Mouse (Mus musculus) myocyte (in vitro differentiated cells): Measurements from ENCODE around the gene Emilin1. TPM values are rescaled to one million over a fixed set of nuclear protein-coding genes. Genes with fewer than 3 reads are reported as not detected.

Source experiments
- H3K27me3 ChIP-seq: one replicate; pipeline ENCODE4 v1.6.1; 2011; ENCODE audit not compliant: control insufficient read depth, insufficient read depth, insufficient read length
- H3K36me3 ChIP-seq: one replicate; pipeline ENCODE4 v1.6.1; 2011; ENCODE audit not compliant: control insufficient read depth, insufficient read depth
- H3K4me2 ChIP-seq: one replicate; pipeline ENCODE4 v1.6.1; 2011; ENCODE audit warnings: low read depth, control low read depth
- H3K4me3 ChIP-seq: one replicate; pipeline ENCODE4 v1.5.1; 2011; ENCODE audit warnings: mild to moderate bottlenecking, control low read depth, moderate library complexity
- H3K79me2 ChIP-seq: one replicate; pipeline ENCODE4 v1.6.1; 2011; ENCODE audit not compliant: control insufficient read depth, insufficient read depth
- H3ac ChIP-seq: one replicate; pipeline ENCODE4 v1.6.1; 2011; ENCODE audit not compliant: control insufficient read depth, insufficient read length
- CEBPB ChIP-seq: IDR thresholded peaks from 2 replicates; pipeline ENCODE4 v1.6.1; 2011; ENCODE audit warnings: mild to moderate bottlenecking, moderate library complexity; ENCODE audit not compliant: poor library complexity, insufficient read depth, severe bottlenecking
- E2F4 ChIP-seq: IDR thresholded peaks from one replicate; pipeline ENCODE4 v1.6.1; 2011; ENCODE audit warnings: mild to moderate bottlenecking, control low read depth, moderate library complexity; ENCODE audit not compliant: insufficient read depth
- MAX ChIP-seq: IDR thresholded peaks from one replicate; pipeline ENCODE4 v1.6.1; 2011; ENCODE audit warnings: low read depth, mild to moderate bottlenecking, control low read depth
- MYOD1 ChIP-seq, 3 experiments: IDR thresholded peaks; one replicate each; pipeline ENCODE4 v1.6.1; 2011; ENCODE audit warnings: control low read depth in 2 of 3, low read depth in 2 of 3, mild to moderate bottlenecking in 2 of 3, moderate library complexity in 1 of 3; ENCODE audit not compliant: insufficient read length in 2 of 3, control insufficient read depth in 1 of 3
- MYOG ChIP-seq, 3 experiments: IDR thresholded peaks; one replicate each; pipeline ENCODE4 v1.6.1; 2011; ENCODE audit warnings: control low read depth in 2 of 3, low read depth in 2 of 3, mild to moderate bottlenecking in 2 of 3; ENCODE audit not compliant: insufficient read length in 2 of 3, control insufficient read depth in 1 of 3, insufficient read depth in 1 of 3
- POLR2A ChIP-seq: IDR thresholded peaks from one replicate; pipeline ENCODE4 v1.6.1; 2011; ENCODE audit warnings: low read depth, mild to moderate bottlenecking, control low read depth, moderate library complexity; ENCODE audit not compliant: insufficient read length
- POLR2AphosphoS2 ChIP-seq: IDR thresholded peaks from one replicate; pipeline ENCODE4 v1.6.1; 2011; ENCODE audit warnings: low read depth, control low read depth; ENCODE audit not compliant: insufficient read length
- REST ChIP-seq: IDR thresholded peaks from one replicate; pipeline ENCODE4 v1.6.1; 2011; ENCODE audit warnings: mild to moderate bottlenecking, control low read depth, moderate library complexity; ENCODE audit not compliant: insufficient read depth, insufficient read length
- SRF ChIP-seq: IDR thresholded peaks from one replicate; pipeline ENCODE4 v1.6.1; 2011; ENCODE audit warnings: low read depth; ENCODE audit not compliant: control insufficient read depth, insufficient read length
- TCF12 ChIP-seq: IDR thresholded peaks from one replicate; pipeline ENCODE4 v1.6.1; 2011; ENCODE audit warnings: mild to moderate bottlenecking, control low read depth; ENCODE audit not compliant: poor library complexity, insufficient read depth, severe bottlenecking
- TCF3 ChIP-seq: IDR thresholded peaks from one replicate; pipeline ENCODE4 v1.6.1; 2011; ENCODE audit warnings: low read depth, control low read depth; ENCODE audit not compliant: insufficient read length
- USF1 ChIP-seq: IDR thresholded peaks from one replicate; pipeline ENCODE4 v1.6.1; 2011; ENCODE audit warnings: low read depth, mild to moderate bottlenecking, control low read depth, moderate library complexity
- polyA plus RNA-seq: library from polyadenylated mRNA; unstranded; fragments of >200 nt; fragmentation: generic; extraction: Trizol; gene quantifications from one replicate; pipeline ENCODE4 v1.2.1, GENCODE M21; 2012; ENCODE audit warnings: missing spikeins

The Emilin1 gene
- polyA plus RNA-seq, 1 experiment = 25.8 TPM

DNA sequence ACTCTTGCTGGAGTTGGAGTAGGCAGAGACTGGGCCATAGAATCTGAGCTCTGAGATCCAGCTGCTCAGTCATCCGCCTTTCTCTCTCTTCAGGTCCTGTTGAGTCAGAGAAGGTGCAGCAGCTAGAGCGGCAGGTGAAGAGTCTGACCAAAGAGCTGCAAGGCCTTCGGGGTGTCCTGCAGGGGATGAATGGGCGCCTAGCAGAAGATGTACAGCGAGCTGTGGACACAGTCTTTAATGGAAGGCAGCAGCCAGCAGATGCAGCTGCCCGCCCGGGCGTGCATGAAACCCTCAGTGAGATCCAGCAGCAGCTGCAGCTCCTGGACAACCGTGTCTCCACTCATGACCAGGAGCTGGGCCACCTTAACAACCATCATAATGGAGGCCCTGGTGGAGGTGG is 3.6 kb downstream of the Emilin1 start:
- no peak overlapping the region for H3ac ChIP-seq
- no peaks in the 10 kb centered on the region for H3K36me3 ChIP-seq
- H3K4me2 ChIP-seq = no peak overlapping the region
- no peaks in the 10 kb centered on the region for H3K27me3 ChIP-seq
- H3K4me3 ChIP-seq = no peak overlapping the region
- TF ChIP-seq MYOD1 (IDR thresholded peaks at IDR 0.05; ENCODE audit: control insufficient read depth in 1 of 3, insufficient read length in 2 of 3, low read depth in 2 of 3) = peak in 1 of 3 experiments; percentile 2
- no peak for TF ChIP-seq TCF3
- TF ChIP-seq USF1 = no peak
- no peak for TF ChIP-seq POLR2AphosphoS2
- TF ChIP-seq CEBPB = no peak
- TF ChIP-seq TCF12 = no peak
- no peak for TF ChIP-seq MAX
- H3K79me2 ChIP-seq = no peaks in the 10 kb centered on the region

DNA sequence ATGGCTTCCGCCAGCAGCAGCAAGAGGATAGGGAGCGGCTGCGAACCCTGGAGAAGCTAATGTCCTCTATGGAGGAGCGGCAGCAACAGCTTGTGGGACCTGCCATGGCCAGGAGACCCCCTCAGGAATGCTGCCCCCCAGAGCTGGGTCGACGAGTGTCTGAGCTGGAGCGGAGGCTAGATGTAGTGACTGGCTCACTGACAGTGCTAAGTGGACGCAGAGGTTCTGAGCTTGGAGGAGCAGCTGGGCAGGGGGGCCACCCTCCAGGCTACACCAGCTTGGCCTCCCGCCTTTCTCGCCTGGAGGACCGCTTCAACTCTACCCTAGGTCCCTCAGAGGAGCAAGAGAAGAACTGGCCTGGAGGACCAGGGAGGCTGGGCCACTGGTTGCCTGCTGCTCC is 4.1 kb downstream of the Emilin1 start:
- no peak overlapping the region for H3K4me3 ChIP-seq
- TF ChIP-seq TCF12 = no peak
- no peak for TF ChIP-seq CEBPB
- TF ChIP-seq MYOD1 (IDR thresholded peaks at IDR 0.05; ENCODE audit: control insufficient read depth in 1 of 3, insufficient read length in 2 of 3, low read depth in 2 of 3) = no peak
- TF ChIP-seq POLR2AphosphoS2 = no peak
- TF ChIP-seq USF1 = no peak
- H3K4me2 ChIP-seq = no peak overlapping the region
- no peaks in the 10 kb centered on the region for H3K27me3 ChIP-seq
- H3K36me3 ChIP-seq = no peaks in the 10 kb centered on the region
- H3ac ChIP-seq = no peak overlapping the region
- H3K79me2 ChIP-seq = no peaks in the 10 kb centered on the region

DNA sequence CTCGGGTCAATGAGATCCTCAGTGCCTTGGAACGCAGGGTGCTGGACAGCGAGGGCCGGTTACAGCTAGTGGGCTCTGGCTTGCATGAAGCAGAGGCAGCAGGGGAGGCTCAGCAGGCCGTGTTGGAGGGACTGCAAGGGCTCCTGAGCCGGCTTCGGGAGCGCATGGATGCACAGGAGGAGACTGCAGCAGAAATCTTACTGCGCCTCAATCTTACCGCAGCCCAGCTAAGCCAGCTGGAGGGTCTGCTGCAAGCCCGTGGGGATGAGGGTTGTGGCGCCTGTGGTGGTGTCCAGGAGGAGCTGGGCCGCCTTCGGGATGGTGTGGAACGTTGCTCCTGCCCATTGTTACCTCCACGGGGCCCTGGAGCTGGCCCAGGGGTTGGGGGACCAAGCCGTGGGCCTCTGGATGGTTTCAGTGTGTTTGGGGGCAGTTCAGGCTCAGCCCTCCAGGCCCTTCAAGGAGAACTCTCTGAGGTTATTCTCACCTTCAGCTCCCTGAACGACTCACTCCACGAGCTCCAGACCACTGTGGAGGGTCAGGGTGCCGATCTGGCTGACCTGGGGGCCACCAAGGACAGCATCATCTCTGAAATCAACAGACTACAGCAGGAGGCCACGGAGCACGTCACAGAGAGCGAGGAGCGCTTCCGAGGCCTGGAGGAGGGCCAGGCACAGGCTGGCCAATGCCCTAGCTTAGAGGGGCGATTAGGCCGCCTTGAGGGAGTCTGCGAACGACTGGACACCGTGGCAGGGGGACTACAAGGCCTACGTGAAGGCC is 4.9 kb downstream of the Emilin1 start:
- no peaks in the 10 kb centered on the region for H3K36me3 ChIP-seq
- H3K4me3 ChIP-seq = no peak overlapping the region
- no peak overlapping the region for H3ac ChIP-seq
- H3K79me2 ChIP-seq = no peaks in the 10 kb centered on the region
- no peaks in the 10 kb centered on the region for H3K27me3 ChIP-seq
- H3K4me2 ChIP-seq = no peak overlapping the region
- no peak for TF ChIP-seq REST
- no peak for TF ChIP-seq SRF
- no peak for TF ChIP-seq CEBPB
- TF ChIP-seq POLR2A = no peak
- no peak for TF ChIP-seq MAX

DNA sequence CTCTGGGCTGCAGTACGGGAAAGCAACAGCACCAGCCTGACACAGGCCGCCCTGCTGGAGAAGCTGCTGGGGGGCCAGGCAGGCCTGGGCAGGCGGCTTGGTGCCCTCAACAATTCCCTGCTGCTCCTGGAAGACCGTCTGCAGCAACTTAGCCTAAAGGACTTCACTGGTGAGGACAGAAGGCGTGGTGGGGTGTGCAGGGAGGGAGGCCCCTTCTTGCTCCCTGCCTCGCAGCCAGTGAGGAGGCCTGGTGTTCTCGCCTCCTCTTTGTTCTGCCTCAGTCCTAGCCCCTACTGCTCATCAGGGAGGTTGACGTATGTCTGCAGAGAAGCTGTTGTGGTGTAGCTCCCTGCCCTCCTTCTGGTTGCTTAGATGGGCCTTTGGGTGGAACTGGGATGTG is 5.5 kb downstream of the Emilin1 start:
- Histone ChIP-seq H3K4me3 (no peak overlapping the region), H3K36me3 (no peaks in the 10 kb centered on the region), H3K79me2 (no peaks in the 10 kb centered on the region), H3K27me3 (no peaks in the 10 kb centered on the region), H3K4me2 (no peak overlapping the region), H3ac (no peak overlapping the region)
- TF ChIP-seq SRF = no peak

DNA sequence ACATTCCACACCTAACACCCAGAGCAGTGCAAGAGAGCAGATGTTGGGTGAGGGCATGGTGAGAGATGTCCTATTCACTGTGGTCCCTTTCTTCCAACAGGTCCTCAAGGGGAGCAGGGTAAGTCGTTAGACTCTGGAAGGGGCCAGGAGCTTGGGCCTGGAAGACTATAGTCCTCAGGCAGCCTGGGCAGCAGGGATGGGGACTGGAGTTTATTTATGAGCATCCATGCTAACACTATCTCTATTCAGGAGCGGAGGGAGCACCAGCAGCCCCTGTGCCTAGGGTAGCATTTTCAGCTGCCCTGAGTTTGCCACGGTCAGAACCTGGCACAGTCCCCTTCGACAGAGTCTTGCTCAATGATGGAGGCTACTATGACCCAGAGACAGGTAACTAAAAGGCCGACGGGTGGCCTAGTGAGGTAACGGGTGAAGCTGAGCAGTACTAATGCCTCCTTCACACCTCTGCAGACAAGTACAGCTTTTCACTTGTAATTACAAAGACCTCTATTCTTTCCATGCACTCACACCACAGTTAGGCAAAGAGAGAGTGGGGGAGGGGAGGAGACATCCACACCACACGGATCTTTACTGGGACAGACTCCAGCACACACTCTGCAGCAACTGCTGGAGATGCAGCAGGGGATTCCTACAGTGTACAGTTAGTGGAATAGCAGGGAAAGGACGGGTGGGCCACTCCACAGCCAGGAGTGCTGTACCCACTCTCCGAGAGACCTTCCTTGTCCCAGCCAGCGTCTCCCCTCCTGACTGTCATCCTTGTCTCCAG is 6.8 kb downstream of the Emilin1 start:
- no peak for TF ChIP-seq E2F4
- no peak for TF ChIP-seq TCF3
- no peak for TF ChIP-seq SRF
- TF ChIP-seq TCF12 = no peak
- no peak for TF ChIP-seq CEBPB
- no peak overlapping the region for H3K4me2 ChIP-seq

DNA sequence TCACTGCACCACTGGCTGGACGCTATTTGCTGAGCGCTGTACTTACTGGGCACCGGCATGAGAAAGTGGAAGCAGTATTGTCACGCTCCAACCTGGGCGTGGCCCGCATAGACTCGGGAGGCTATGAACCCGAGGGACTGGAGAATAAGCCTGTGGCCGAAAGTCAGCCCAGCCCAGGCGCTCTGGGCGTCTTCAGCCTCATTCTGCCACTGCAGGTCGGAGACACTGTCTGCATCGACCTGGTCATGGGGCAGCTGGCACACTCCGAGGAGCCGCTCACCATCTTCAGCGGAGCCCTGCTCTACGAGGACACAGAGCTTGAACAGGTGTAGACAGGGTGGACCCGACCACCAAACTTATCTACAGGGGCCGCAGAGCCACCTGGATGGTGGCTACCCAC is 7.4 kb downstream of the Emilin1 start:
- Histone ChIP-seq H3K4me3 (peak overlapping the region; percentile 30), H3K4me2 (no peak overlapping the region)
- TF ChIP-seq USF1 (no peak), MYOG (IDR thresholded peaks at IDR 0.05; ENCODE audit: control insufficient read depth in 1 of 3, insufficient read depth in 1 of 3, insufficient read length in 2 of 3, low read depth in 2 of 3) (no peak), POLR2AphosphoS2 (no peak), SRF (no peak)

More for the DNA sequence above, 6.8 kb downstream of the Emilin1 start:
- Histone ChIP-seq H3K36me3 (no peaks in the 10 kb centered on the region), H3K79me2 (no peaks in the 10 kb centered on the region), H3ac (no peak overlapping the region), H3K4me3 (no peak overlapping the region), H3K27me3 (no peaks in the 10 kb centered on the region)

More for the DNA sequence above, 7.4 kb downstream of the Emilin1 start:
- no peaks in the 10 kb centered on the region for H3K79me2 ChIP-seq
- H3K36me3 ChIP-seq = no peaks in the 10 kb centered on the region
- H3K27me3 ChIP-seq = no peaks in the 10 kb centered on the region
- no peak overlapping the region for H3ac ChIP-seq
